Mouse (Mus musculus) thymus, adult 2 months (tissue): ENCODE measurements at regions not wholly inside any gene's neighbourhood (a gene's known extent, or its start where the extent isn't known, plus 50 kb on each side); places are given as distances from the start of the nearest gene placed in this dataset.

ENCODE experiments used
- DNase-seq: peaks from one replicate; pipeline ENCODE4 v3.0.0; 2021
- H3K27ac ChIP-seq: fragments of 200-500 bp; 2 replicates; pipeline ENCODE4 v1.5.1; 2012; ENCODE audit warnings: low read length, control low read depth; ENCODE audit not compliant: control insufficient read depth, insufficient read depth
- H3K27me3 ChIP-seq: fragments of 200-500 bp; 2 replicates; pipeline ENCODE4 v1.6.1; 2012; ENCODE audit warnings: mild to moderate bottlenecking, low read length, moderate library complexity, mixed read lengths; ENCODE audit not compliant: control insufficient read depth, insufficient read depth
- H3K36me3 ChIP-seq: fragments of 200-500 bp; 2 replicates; pipeline ENCODE4 v1.6.1; 2012; ENCODE audit warnings: mild to moderate bottlenecking, low read length, moderate library complexity; ENCODE audit not compliant: control insufficient read depth, insufficient read depth
- H3K4me1 ChIP-seq: fragments of 200-500 bp; replicated peaks from 2 replicates; pipeline ENCODE4 v1.6.1; 2012; ENCODE audit warnings: low read length; ENCODE audit not compliant: control insufficient read depth, insufficient read depth
- H3K4me3 ChIP-seq: fragments of 200-500 bp; 2 replicates; pipeline ENCODE4 v1.5.1; 2012; ENCODE audit warnings: mild to moderate bottlenecking, low read length, control low read depth, moderate library complexity; ENCODE audit not compliant: control insufficient read depth, insufficient read depth
- CTCF ChIP-seq: fragments of 200-500 bp; IDR thresholded peaks from 2 replicates; pipeline ENCODE4 v1.5.1; 2012; ENCODE audit warnings: mild to moderate bottlenecking, control low read depth, low read length, moderate library complexity, borderline replicate concordance; ENCODE audit not compliant: control insufficient read depth, poor library complexity, insufficient read depth; ENCODE audit errors: extremely low read depth
- POLR2A ChIP-seq: fragments of 200-500 bp; IDR thresholded peaks from 2 replicates; pipeline ENCODE4 v1.6.1; 2012; ENCODE audit warnings: mild to moderate bottlenecking, low read length, control low read depth, moderate library complexity; ENCODE audit not compliant: control insufficient read depth, poor library complexity, insufficient read depth; ENCODE audit errors: extremely low read depth
- WGBS: fragments of 180-500 bp; shearing (Covaris S2); methylation state at CpG from one replicate; pipeline ENCODE4 v1.1.7; 2018; 5-methylcytosine and 5-hydroxymethylcytosine counted together

- DNase-seq: no peak
- Histone ChIP-seq H3K4me3 (no peak overlapping the region), H3K27me3 (no peaks in the 10 kb centered on the region), H3K4me1 (no peaks in the 10 kb centered on the region), H3K27ac (no peak overlapping the region), H3K36me3 (no peaks in the 10 kb centered on the region)
- 87% methylated on average over 4 of the region's 4 CpGs for WGBS
- TF ChIP-seq CTCF (no peak), POLR2A (no peak)
These were observed 111.6 kb downstream of the Kcnj2 start for GRCm38 (mm10) chr11:111177516-111177915.

- no peak overlapping the region for H3K4me3 ChIP-seq
- no peak overlapping the region for H3K27ac ChIP-seq
- H3K27me3 ChIP-seq: no peaks in the 10 kb centered on the region
- no peaks in the 10 kb centered on the region for H3K4me1 ChIP-seq
- WGBS: 90% methylated on average over 4 of the region's 4 CpGs
- H3K36me3 ChIP-seq: no peaks in the 10 kb centered on the region
- TF ChIP-seq POLR2A: no peak
- no peak for TF ChIP-seq CTCF
- no peak for DNase-seq
These were observed 131.5 kb downstream of the Kcnj2 start for GRCm38 (mm10) chr11:111197422-111197821.

- no peak for DNase-seq
- no peak overlapping the region for H3K4me3 ChIP-seq
- no peaks in the 10 kb centered on the region for H3K36me3 ChIP-seq
- TF ChIP-seq POLR2A (no peak), CTCF (no peak)
- WGBS: 61% methylated on average over 2 of the region's 2 CpGs
- no peak overlapping the region for H3K27ac ChIP-seq
- H3K27me3 ChIP-seq: no peaks in the 10 kb centered on the region
- H3K4me1 ChIP-seq: no peaks in the 10 kb centered on the region
These were observed 134.5 kb downstream of the Kcnj2 start for GRCm38 (mm10) chr11:111200512-111200911.

- Histone ChIP-seq H3K4me1 (no peaks in the 10 kb centered on the region), H3K4me3 (no peak overlapping the region), H3K36me3 (no peaks in the 10 kb centered on the region), H3K27me3 (no peaks in the 10 kb centered on the region), H3K27ac (no peak overlapping the region)
- TF ChIP-seq POLR2A (no peak), CTCF (no peak)
- DNase-seq: no peak
These were observed 136.8 kb downstream of the Kcnj2 start for GRCm38 (mm10) chr11:111202780-111203179.

GRCm38 (mm10) chr11:111210565-111210964, 144.6 kb downstream of the Kcnj2 start:
- no peaks in the 10 kb centered on the region for H3K36me3 ChIP-seq
- H3K27me3 ChIP-seq: no peaks in the 10 kb centered on the region
- no peaks in the 10 kb centered on the region for H3K4me1 ChIP-seq
- H3K27ac ChIP-seq: no peak overlapping the region
- no peak overlapping the region for H3K4me3 ChIP-seq
- no peak for TF ChIP-seq CTCF
- no peak for TF ChIP-seq POLR2A
- no peak for DNase-seq

- no peak for TF ChIP-seq POLR2A
- Histone ChIP-seq H3K4me1 (no peaks in the 10 kb centered on the region), H3K27ac (no peak overlapping the region), H3K27me3 (no peaks in the 10 kb centered on the region), H3K4me3 (no peak overlapping the region), H3K36me3 (no peaks in the 10 kb centered on the region)
- WGBS: 94% methylated on average over 5 of the region's 5 CpGs
- no peak for DNase-seq
These were observed 146.2 kb downstream of the Kcnj2 start for GRCm38 (mm10) chr11:111212038-111212701.

- no peak for DNase-seq
- Histone ChIP-seq H3K4me3 (no peak overlapping the region), H3K36me3 (no peaks in the 10 kb centered on the region), H3K27ac (no peak overlapping the region), H3K4me1 (no peaks in the 10 kb centered on the region), H3K27me3 (no peaks in the 10 kb centered on the region)
- no peak for TF ChIP-seq CTCF
- no peak for TF ChIP-seq POLR2A
- WGBS: 81% methylated on average over 5 of the region's 5 CpGs
These were observed 146.9 kb downstream of the Kcnj2 start for GRCm38 (mm10) chr11:111212702-111213328.
